Mouse (Mus musculus) heart, adult 2 months (tissue): ENCODE measurements around the gene Cracr2a.

Experiments used
- CTCF ChIP-seq: fragments of 200-600 bp; IDR thresholded peaks from 2 replicates; pipeline ENCODE4 v1.8.1; 2022; ENCODE audit warnings: antibody characterized with exemption, mild to moderate bottlenecking, moderate library complexity
- POLR2A ChIP-seq: fragments of 200-500 bp; IDR thresholded peaks from 2 replicates; pipeline ENCODE4 v1.6.1; 2011; ENCODE audit warnings: mild to moderate bottlenecking, low read depth, low read length, control low read depth; ENCODE audit not compliant: insufficient read depth

DNA sequence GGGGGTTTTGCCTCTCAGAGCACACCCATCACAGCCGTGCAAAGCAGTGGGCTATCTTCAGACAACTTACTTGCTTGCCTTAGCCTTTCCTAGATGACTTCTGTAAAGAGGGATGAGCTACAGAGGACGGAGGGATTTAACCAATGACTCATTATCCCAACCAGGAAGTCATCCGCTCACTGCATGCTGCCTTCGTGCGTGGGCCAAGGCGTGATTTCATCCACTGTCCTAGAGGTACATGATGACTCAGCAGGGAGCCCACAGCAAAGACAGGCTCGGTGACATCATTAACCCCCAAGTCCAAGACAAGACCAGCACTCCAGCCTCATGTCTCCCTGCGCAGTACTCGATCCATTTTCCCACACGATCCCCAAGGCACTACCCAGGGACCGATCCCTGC is 96.0 kb downstream of the Cracr2a start:
- TF ChIP-seq POLR2A (no peak), CTCF (no peak)
